Mouse (Mus musculus): ENCODE measurements around the gene Creb3l2.

Gene Creb3l2

DNA sequence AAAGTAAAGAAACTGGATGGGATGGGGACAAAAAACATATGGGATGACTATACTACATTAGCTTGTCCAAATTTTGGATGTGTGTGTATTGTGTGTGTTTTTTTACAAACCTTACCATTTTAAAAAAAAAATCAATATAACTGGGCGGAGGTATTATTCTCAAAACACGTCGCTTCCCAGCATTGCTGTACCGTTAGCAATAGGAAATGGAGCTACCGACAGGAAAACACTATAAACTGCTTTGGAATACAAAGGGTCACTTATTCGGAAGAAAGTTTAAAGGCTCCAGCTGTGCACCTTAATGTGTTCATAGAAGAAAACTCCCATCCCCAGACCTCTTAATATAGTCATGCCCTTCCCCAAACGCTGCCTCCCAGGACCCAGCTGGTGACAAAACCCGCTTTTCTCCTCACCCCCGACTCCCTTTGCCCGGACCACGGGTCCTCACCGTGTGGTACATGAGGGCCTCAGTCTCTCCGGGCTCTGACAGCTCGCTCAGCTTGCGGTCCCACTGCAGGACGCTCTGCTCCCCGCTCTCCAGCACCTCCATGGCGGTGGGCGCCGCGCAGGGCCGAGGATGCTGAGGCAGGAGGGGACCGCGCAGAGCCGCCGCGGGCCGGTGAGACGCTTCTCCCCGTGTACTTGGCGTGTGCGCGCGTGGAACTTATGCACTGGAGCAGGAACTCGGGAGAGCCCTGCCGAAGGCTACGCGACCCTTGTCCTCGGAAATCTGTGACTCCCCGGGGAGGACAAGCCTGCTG is 515 bp downstream of the Creb3l2 start:
- no peak for DNase-seq (ENCODE audit: low spot score)

DNA sequence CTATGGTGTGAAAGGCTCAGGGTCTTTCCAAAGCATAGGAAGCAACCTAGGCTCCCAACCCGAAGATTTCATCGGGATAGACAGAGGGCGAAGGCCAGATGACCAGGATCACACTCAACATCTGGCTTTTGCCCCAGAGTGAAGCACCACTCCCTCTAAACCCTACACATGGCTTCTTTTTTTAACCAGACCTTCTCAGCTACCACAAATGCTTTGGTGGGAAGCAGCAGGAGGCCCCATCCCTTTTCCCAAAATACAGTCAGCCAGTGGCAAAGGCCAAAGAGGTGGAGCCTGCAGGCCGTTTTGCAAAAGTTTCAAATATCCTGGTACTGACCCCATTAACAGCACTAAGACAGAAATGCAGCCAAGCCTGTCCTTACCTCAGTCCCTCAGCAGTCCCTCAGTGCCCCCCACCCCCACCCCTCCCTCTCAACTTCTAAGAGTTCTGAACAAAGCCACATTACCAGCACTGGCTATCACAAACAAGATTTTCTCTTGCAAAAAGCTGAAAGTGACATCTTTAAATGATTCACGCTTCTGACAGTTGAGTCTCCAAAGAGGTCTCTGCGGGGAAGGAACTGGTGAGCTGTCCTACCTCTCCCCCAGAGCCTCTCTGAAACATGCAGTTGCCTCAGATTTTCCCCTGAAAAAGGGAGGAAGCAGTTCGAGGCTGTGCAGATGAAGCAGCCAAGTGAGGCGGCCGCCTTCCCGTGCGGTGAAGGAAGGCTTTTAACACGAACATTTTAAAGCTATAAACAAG is 1.3 kb downstream of the Creb3l2 start:
- DNase-seq (ENCODE audit: low spot score): no peak

- DNase-seq (ENCODE audit: low spot score): peak; percentile 39
These were observed 2.1 kb downstream of the Creb3l2 start for GRCm38 (mm10) chr6:37439676-37440490.

GRCm38 (mm10) chr6:37438510-37438909 is 3.4 kb downstream of the Creb3l2 start:
- no peak for DNase-seq (ENCODE audit: low spot score)

GRCm38 (mm10) chr6:37437086-37437485 is 4.9 kb downstream of the Creb3l2 start:
- no peak for DNase-seq (ENCODE audit: low spot score)

DNA sequence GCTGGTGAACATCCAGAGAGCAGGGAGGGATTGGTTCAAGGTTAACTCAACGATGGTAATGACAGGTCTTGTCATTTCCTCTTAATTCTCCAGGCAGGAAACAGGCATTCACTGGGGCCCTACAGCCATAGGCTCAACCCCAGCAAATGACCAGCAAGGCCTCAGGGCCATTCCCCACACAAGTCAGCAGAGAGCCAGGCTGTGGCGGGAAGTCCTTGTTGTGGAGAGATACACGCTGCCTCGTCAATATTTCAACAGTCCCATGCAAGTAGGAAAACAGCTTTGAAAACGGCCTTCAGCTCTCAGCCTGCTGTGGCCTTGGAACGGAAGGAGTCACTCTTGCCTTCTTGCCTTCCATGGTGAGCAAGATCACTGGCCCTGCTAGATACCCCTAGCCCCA is 6.6 kb downstream of the Creb3l2 start:
- peak; percentile 62 for DNase-seq (ENCODE audit: low spot score)

GRCm38 (mm10) chr6:37429849-37430470 is 12.0 kb downstream of the Creb3l2 start:
- DNase-seq (ENCODE audit: low spot score): no peak

- no peak for DNase-seq (ENCODE audit: low spot score)
These were observed 13.0 kb downstream of the Creb3l2 start for GRCm38 (mm10) chr6:37428947-37429346.

- no peak for DNase-seq (ENCODE audit: low spot score)
These were observed 13.9 kb downstream of the Creb3l2 start for GRCm38 (mm10) chr6:37428044-37428443.

GRCm38 (mm10) chr6:37426615-37427014 is 15.3 kb downstream of the Creb3l2 start:
- DNase-seq (ENCODE audit: low spot score): no peak

- no peak for DNase-seq (ENCODE audit: low spot score)
These were observed 16.1 kb downstream of the Creb3l2 start for GRCm38 (mm10) chr6:37425833-37426232.

DNA sequence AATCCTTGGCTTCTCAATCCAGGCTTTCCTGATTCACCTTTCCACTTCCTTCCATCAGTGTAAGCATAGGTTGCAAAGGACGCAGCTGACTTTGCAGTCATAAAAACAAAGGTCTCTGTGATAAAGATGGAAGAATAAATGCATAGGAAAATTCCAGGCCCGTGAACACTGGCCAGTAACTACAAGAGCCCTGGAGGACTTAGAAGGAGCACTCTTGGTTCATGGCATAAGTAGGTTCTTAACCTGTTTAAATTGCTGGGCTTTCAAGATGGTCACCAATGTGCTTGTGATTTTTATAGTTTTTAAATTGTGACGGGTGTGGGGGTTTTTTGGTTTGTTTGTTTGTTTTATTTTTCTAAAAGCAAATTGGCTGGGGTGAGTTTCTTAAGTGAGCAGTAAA is 16.9 kb downstream of the Creb3l2 start:
- DNase-seq (ENCODE audit: low spot score): no peak

GRCm38 (mm10) chr6:37424374-37424773 is 17.6 kb downstream of the Creb3l2 start:
- no peak for DNase-seq (ENCODE audit: low spot score)

DNA sequence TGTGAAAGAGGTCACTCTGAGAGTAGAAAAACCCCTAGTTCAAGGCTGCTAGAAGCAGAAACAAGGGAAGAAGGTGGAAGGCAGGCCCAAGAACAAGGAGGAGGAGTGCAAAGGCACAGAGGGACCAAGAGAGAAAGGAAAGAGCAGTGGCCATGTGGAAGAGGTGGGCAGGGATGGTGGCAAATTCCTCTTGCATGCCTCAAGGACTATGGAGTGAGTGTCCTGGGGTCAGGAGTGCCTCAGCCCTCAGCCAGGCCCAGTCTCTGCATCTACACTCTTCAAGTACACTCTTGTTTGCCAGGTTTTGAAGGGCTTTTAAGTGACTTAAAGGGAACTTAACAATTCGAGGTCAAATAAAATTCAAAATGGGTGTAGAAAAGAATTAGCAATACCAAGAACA is 18.6 kb downstream of the Creb3l2 start:
- DNase-seq (ENCODE audit: low spot score): no peak

- DNase-seq (ENCODE audit: low spot score): no peak
These were observed 20.8 kb downstream of the Creb3l2 start for GRCm38 (mm10) chr6:37421124-37421523.

DNA sequence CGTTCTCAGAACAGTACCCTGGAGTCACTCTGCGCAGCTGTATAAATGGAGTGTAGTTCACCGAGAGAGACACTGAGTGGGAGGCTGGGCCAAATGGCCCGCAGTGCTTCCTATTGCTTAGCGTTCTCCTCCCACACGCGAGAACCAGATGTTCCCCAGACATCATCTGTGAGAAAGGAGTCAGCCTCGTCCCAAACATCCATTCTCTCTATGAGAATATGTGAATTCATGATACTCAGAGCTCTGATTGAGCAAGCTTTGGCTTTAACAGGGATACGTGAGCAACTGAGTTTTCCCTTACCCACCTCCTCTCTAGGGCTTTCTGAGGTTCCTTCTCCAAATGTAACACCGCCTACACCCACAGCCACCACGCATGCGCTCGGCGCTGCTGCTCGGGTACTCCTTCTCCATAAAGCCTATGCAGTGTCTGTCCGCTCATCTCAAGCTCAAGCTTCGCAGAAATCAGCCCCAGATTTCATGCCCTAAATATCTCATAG is 22.5 kb downstream of the Creb3l2 start:
- DNase-seq (ENCODE audit: low spot score): peak; percentile 49

- no peak for DNase-seq (ENCODE audit: low spot score)
These were observed 23.0 kb downstream of the Creb3l2 start for GRCm38 (mm10) chr6:37418931-37419330.

GRCm38 (mm10) chr6:37416743-37417142 is 25.2 kb downstream of the Creb3l2 start:
- no peak for DNase-seq (ENCODE audit: low spot score)

- no peak for DNase-seq (ENCODE audit: low spot score)
These were observed 26.4 kb downstream of the Creb3l2 start for GRCm38 (mm10) chr6:37415505-37415904.

DNA sequence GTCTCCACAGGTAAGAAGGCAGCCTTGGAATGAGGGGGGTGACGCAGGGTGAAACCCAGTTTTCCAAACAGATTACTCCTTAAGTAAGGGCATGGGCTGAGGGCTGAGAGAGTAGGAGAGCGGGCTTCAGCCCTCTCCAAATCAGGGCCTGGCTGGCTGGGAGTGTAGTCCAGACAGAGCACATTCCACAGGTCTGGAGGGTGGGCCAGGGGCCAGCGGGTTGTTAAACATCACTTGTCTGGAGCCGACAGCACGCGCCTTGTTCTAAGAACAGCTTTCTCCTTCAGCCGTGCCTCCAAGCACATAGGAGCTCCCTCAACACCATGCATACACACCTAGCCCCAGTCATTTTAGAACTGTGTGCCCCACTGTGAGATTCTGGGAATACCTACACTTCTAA is 26.9 kb downstream of the Creb3l2 start:
- peak; percentile 44 for DNase-seq (ENCODE audit: low spot score)

DNA sequence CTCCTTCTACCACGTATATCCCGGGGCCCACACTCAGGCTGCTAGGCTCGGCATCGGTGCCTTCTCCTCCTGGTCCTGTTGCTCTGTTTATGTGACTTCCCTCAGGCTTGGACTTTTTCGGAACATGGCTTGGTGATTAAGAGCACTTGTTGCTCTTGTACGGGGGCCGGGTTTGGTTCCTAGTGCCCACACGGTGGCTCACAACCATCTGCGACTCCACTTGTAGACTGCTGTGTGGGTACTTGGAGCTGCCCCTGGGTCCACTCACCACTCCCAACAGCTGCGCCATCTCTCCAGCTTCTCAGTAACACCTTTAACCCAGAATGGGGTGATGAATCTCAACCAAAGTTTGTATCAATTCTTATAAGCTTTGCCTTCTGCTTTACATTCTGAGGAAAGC is 27.4 kb downstream of the Creb3l2 start:
- no peak for DNase-seq (ENCODE audit: low spot score)

DNA sequence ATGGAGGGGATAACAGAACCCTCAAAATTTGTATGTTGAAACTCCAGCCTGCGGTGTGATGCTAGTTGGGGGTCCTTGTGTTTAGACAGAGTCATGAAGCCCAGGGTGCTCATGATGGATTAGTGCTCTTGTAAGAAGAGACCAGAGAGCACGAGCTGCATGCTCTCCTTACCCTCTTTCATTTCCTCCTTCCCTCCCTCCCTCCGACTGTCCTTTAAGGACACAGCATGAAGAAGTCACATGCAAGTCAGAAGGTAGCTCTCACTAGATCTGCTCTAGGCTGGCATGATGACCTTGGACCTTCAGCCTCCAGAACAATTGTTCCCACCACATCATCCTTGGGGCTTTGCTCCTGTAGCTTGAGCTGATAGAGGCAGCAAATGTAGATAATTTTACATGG is 30.2 kb downstream of the Creb3l2 start:
- no peak for DNase-seq (ENCODE audit: low spot score)

All from ovary, postnatal 36 days (tissue).